Mouse (Mus musculus): ENCODE results near the gene Celf3.

- no peak for TF ChIP-seq TAL1 (IDR thresholded peaks at IDR 0.05; ENCODE audit: low read length)
- no peak for TF ChIP-seq GATA1 (IDR thresholded peaks at IDR 0.05; ENCODE audit: low read length)
Observed at GRCm38 (mm10) chr3:94483790-94484439, 5.8 kb downstream of the Celf3 start.
